Mouse (Mus musculus): ENCODE results near the gene Slc43a3. TPM values are rescaled to one million over a fixed set of nuclear protein-coding genes. Genes with fewer than 3 reads are reported as not detected.

Slc43a3 gene
- polyA plus RNA-seq, 3 experiments from 2014 or later = 8.8 to 23.4 (median 9.2) TPM

DNA sequence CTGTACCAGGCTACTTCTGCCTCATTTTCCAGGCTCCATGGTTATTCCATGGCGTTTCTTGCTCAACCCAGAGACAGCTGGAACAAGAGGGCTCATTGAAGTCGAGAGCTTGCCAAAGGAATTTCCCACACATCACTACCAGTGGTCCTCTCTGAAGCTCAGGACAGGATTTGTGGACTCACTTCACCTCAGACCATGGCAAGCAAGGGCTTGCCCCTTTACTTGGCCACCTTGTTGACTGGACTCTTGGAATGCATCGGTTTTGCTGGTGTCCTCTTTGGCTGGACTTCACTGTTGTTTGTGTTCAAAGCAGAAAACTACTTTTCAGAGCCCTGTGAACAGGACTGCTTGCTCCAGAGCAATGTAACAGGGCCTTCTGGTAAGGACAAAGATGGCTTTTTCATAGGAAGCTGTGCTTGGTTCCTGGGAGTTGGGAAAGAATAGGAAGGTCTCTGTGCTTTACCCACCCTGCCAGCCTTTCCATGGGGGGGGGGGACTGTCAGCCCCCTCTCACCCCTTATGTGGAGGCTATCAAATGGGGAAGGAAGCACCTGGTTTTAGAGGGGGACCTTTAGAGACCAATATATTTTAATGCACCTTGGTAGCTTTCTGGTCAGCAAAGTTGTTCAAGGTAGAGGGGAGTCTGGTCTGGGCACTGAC lies 1.2 kb downstream of the Slc43a3 start:
- ATAC-seq = no peak

GRCm38 (mm10) chr2:84938249-84938946 lies 2.0 kb downstream of the Slc43a3 start:
- peak; percentile 42 for ATAC-seq

DNA sequence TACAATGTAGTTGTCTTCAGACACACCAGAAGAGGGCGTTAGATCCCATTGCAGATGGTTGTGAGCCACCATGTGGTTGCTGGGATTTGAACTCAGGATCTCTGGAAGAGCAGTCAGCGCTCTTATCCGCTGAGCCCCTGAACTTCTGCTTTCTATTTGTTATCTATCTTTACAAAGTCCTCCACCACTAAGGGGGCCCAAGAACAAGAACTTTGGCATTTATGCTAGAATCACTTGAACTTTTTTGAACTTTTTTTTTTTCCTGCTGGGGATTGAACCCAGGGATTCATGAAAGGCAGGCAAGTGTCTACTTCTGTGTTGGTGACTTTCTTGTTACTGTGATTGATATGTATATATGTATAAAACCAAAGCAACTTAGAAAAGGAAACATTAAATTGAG lies 2.9 kb downstream of the Slc43a3 start:
- ATAC-seq = no peak

DNA sequence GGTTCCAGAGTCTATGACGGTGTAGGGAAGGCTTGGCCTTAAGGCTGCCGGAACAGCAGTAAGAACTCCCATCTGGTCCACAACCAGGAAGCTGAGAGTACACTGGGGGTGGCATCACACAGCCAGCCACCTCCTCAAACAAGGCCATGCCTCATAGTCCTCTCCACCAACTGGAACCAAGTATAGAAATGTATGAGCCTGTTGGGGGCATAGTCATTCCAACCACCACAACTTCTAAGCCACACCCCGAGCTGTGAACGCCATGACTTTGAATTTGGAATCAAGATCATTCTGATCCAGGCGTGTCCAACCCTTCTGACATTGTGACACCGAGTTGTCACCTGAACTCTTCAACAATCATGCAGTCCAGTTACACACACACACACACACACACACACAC lies 3.3 kb downstream of the Slc43a3 start:
- no peak for ATAC-seq

DNA sequence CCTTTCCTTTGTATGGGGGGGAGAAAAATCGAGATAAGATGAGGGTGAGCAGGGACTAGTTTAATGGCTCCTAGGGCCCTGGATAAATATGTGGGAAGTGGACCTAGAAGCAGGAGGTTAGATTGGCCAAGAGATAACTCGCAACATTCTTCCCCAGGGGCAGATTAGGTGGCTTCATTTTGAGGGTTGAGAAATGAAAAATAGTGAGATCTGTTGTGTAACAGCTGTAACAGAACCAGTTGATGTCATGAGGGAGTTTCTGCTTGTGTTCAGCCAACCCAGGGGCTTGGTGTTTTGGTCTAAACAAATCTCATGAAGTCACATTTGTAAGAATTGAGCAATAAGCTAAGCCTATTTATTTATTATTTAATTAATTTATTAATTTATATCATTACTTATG lies 5.0 kb downstream of the Slc43a3 start:
- ATAC-seq = no peak

DNA sequence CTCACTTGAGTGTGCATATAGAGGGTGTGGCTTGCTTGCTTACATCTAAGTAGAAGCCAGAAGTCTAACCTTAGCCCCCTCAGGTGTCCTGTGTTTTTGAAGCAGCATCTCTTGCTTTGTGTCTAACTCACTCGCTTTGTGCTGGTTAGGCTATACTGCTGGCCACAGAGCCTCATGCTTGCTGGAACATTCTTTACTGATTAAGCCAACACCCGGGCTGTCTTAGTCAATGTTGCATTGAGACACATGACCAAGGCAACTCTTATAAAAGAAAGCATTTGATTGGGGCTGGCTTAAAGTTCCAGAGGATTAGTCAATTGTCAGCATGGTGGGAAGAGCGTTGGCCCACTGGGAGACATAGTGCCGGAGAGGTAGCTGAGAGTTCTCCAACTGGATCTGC lies 5.4 kb downstream of the Slc43a3 start:
- no peak for ATAC-seq

DNA sequence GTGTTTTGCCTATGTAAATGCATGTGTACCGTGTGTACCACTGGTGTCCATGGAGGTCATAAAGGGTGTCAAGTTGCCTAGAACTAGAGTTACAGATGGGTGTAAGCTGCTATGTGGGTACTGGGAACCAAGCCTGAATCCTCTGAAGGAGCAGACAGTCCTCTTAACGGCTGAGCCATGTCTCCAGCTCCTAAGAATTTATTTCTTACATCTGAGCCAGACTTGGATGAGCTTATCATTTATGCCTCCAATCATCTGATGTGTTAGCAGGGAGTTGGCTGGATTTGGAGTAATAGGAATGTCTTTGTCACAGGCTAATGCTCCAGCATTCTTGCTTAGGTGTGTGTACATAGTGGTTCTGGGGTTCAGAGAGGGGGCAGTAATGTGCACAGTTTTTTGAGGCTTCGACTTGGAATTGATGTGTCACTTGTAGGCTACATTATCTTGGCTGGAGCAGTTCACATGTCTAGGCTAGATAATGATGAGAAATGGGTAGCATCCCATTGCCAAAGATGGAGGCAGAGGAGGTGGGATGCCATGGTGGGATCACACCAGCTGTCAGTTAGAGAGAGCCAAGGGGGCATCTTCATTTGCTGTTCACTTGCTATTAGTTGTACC lies 10.9 kb downstream of the Slc43a3 start:
- no peak for ATAC-seq

- ATAC-seq = no peak
Observed at GRCm38 (mm10) chr2:84948252-84948651, 11.9 kb downstream of the Slc43a3 start.

DNA sequence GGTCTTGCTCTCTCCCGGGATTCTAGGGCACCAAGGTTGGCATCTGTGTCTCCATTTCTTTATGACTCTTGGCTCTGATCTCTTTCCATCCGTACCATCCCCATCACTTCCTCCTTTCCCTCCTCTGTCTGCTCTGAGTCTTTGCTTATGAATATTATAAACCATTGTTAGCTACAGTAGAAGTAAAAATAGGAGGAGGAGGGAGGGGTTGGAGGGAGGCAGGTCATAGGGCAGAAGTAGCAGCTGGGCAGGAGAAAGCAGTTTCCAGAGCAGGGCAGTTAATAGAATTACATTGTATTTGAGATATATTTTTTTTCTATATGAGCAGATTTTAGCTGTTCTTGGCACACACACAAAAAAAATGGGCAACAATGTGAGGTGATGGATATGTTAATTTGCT lies 12.3 kb downstream of the Slc43a3 start:
- ATAC-seq = no peak

DNA sequence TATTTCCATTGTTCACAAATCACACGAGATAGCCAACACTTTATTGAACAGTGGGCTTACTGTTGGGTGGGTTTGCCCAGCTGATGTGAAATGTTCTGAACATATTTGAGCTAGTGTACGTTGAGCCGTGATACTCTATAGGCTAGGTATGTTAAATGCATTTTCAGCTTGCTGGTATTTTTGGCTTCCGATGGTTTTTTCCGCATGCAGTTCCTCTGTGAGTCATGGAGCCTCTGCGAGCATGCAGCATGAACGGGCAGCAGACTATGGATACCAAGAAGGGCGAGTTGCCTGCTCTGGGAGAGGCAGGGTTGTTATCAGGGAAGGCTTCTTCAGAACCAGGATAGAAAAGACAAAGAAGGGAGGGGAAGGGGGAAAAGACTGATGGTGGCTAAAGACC lies 14.6 kb downstream of the Slc43a3 start:
- ATAC-seq = no peak

DNA sequence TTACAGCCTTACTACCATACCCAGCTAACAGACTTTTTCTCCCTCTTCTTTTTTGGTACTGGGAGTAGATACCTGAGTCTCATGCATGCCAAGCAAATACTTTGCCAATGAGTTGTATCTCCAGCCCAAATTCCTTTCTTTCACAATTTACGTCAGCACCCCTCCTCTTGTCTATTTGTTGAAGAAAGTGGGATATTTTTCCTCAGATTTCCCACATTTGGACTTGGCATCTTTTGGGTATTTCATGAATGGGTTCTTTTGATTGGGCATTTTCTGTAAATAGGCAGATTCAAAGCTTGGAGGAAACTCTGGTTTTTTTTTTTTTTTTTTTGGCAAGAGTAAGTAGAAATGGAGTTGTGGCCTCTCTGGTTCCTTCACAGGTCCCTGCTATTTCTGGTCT lies 15.9 kb downstream of the Slc43a3 start:
- no peak for ATAC-seq

- no peak for ATAC-seq
Observed at GRCm38 (mm10) chr2:84952693-84953092, 16.3 kb downstream of the Slc43a3 start.

DNA sequence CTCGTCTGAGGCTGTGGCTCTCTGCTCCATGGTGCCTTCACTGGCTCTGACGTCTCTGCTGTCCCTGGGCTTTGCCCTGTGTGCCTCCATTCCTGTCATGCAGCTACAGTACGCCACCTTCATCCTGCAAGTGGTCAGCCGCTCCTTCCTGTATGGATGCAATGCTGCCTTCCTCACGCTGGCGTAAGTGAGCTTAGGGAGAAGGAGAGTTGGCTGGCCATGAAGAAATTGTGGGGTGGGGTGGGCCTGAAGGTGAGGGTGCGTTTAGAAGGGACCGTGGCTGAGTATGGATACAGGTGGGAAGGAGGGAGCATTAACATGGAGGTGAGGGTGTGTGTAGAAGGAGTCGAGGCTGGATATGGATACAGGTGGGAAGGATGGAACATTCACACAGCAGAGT lies 19.1 kb downstream of the Slc43a3 start:
- ATAC-seq = no peak

GRCm38 (mm10) chr2:84956274-84956673 lies 19.9 kb downstream of the Slc43a3 start:
- ATAC-seq = peak; percentile 61

- no peak for ATAC-seq
Observed at GRCm38 (mm10) chr2:84958588-84959264, 22.3 kb downstream of the Slc43a3 start.

DNA sequence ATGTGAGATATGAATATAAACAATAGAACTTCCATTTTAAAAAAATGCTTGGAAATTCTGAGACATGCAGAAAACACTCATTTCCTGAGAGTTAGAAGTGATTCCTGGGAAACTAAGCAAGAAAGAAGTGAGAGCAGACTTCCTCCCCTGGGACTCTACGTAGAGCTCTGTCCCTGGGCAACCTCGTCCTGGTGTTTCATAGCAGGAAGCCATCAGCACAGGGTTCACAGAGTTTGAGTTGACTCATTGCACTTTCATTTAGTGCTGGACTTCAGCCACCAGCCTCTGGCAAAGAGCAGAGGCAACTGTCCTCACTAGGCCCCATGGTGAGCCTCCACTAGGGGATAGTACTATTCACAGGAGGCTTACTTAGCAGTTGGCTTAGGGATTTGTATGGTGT lies 24.9 kb downstream of the Slc43a3 start:
- no peak for ATAC-seq

- peak; percentile 21 for ATAC-seq
Observed at GRCm38 (mm10) chr2:84961901-84962300, 25.5 kb downstream of the Slc43a3 start.

- no peak for ATAC-seq
Observed at GRCm38 (mm10) chr2:84962906-84963507, 26.6 kb downstream of the Slc43a3 start.

DNA sequence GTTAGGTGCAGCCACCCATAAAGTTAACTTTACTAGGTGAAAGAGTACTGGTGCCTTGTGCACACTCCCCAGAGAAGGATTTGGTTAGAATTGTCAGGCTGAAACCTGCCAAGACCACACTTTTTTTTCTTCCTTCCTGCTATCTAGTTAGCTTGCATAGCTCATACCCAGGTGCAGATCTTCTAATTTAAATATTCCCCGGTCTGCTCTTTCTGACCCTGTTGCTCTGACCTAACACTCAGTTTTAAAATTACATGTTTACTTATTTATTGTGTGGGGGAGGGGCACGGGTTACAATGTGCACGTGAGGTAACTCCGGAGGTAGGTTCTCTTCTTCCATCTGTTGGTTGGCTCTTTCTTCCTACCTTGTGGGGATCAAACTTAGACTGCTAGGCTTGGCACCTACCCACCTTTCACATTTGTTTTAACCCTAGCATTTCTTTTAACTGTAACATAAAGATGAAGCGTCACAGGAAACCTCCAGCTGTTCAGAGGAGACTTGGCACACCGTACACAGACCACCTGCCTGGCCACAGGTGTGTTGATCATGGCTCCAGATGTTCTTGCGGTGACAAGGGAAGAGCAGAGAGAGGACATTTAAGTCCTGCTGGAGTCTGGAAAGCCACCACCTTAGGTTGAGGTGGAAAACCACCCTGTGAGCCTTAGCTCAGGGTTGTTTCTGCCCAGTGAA lies 27.9 kb downstream of the Slc43a3 start:
- ATAC-seq = no peak

- no peak for ATAC-seq
Observed at GRCm38 (mm10) chr2:84967318-84967991, 31.1 kb downstream of the Slc43a3 start.

GRCm38 (mm10) chr2:84975580-84975979 lies 39.2 kb downstream of the Slc43a3 start:
- no peak for ATAC-seq

- ATAC-seq = no peak
Observed at GRCm38 (mm10) chr2:84980188-84980587, 43.8 kb downstream of the Slc43a3 start, which contains the start of gene Prg2. Gene Prg2, plus strand, starts transcription at chr2:84980461.
